In genomic region chr5:110839038-110839677, GRCm38 (mm10) we compare ENCODE assay signal across 8 mouse cellular contexts. TPM values are rescaled to one million over a fixed set of nuclear protein-coding genes. Genes with fewer than 3 reads are reported as not detected.
DNase-seq lines count a peak whose midpoint lies in the region; ATAC-seq and TF ChIP-seq lines count a peak whose summit lies in the region.

No protein-coding gene starts in this region.

- TF ChIP-seq CTCF in heart, adult 2 months (IDR thresholded peaks at IDR 0.05), result no peak

- no peaks in the 10 kb centered on the region for H3K27me3 ChIP-seq in heart, adult 2 months (ENCODE audit: control insufficient read depth, insufficient read depth, low read length)
- H3K27me3 ChIP-seq in forebrain, embryonic 15.5 days, result no peaks in the 10 kb centered on the region
- no peaks in the 10 kb centered on the region for H3K27me3 ChIP-seq in liver, embryonic 15.5 days

- no peaks in the 10 kb centered on the region for H3K79me2 ChIP-seq in heart, adult 2 months (replicated peaks; ENCODE audit: control insufficient read depth, insufficient read depth, low read length)

- H3K27ac ChIP-seq in heart, adult 2 months, result peak overlapping the region; percentile 88
- H3K27ac ChIP-seq in forebrain, embryonic 15.5 days (replicated peaks), result peak overlapping the region; percentile 77
- peak overlapping the region; percentile 98 for H3K27ac ChIP-seq in liver, embryonic 15.5 days (replicated peaks)

- intact Hi-C loops in heart, adult 2 months (cut with DNase I), result loop anchor here (2.0 kb wide), 1 partner anchor 140 kb away; no protein-coding TSS in a partner anchor

- DNase-seq in heart, adult 2 months, result no peak
- DNase-seq in heart, postnatal 4 days, result no peak
- DNase-seq in ES-CJ7 (ENCODE audit: low read depth, low spot score), result peak; percentile 25
- no peak for DNase-seq in right cerebral cortex, adult 2 months (ENCODE audit: low spot score in 2 of 2)
- DNase-seq in adrenal gland, postnatal 10 days, result no peak
- DNase-seq in adrenal gland, postnatal 36 days, result no peak

- WGBS in heart, adult 2 months, result 5% methylated on average over 28 of the region's 28 CpGs
- WGBS in forebrain, embryonic 15.5 days, result 7% methylated on average over 28 of the region's 28 CpGs
- WGBS in liver, embryonic 15.5 days (ENCODE audit: insufficient replicate concordance), result 1% methylated on average over 28 of the region's 28 CpGs

- no peaks in the 10 kb centered on the region for H3K36me3 ChIP-seq in heart, adult 2 months (ENCODE audit: control insufficient read depth, insufficient read depth, low read length)
- no peaks in the 10 kb centered on the region for H3K36me3 ChIP-seq in forebrain, embryonic 15.5 days
- peaks cover 40% of the 10 kb centered on the region for H3K36me3 ChIP-seq in liver, embryonic 15.5 days (replicated peaks)

- H3K4me3 ChIP-seq in heart, adult 2 months, result peak overlapping the region; percentile 64
- H3K4me3 ChIP-seq in forebrain, embryonic 15.5 days, result peak overlapping the region; percentile 87
- peak overlapping the region; percentile 81 for H3K4me3 ChIP-seq in liver, embryonic 15.5 days (replicated peaks)

- peak; percentile 77; the same call in 1 of the 2 replicates for ATAC-seq in forebrain, embryonic 15.5 days (replicated peaks)
- ATAC-seq in liver, embryonic 15.5 days (ENCODE audit: insufficient read depth), result peak; percentile 14; the same call in 1 of the 2 replicates

- no peaks in the 10 kb centered on the region for H3K9me3 ChIP-seq in forebrain, embryonic 15.5 days
- H3K9me3 ChIP-seq in liver, embryonic 15.5 days (replicated peaks), result no peaks in the 10 kb centered on the region

- TF ChIP-seq POLR2A in heart, adult 2 months (IDR thresholded peaks at IDR 0.05; ENCODE audit: insufficient read depth, low read depth, low read length), result no peak

- peak overlapping the region; percentile 75 for H3K4me2 ChIP-seq in forebrain, embryonic 15.5 days (replicated peaks)
- H3K4me2 ChIP-seq in liver, embryonic 15.5 days, result peak overlapping the region; percentile 71

- H3K9ac ChIP-seq in heart, adult 2 months (ENCODE audit: low read depth, low read length), result peak overlapping the region; percentile 69
- H3K9ac ChIP-seq in forebrain, embryonic 15.5 days (replicated peaks), result peak overlapping the region; percentile 77
- peak overlapping the region; percentile 87 for H3K9ac ChIP-seq in liver, embryonic 15.5 days

- peaks cover 1% of the 10 kb centered on the region for H3K4me1 ChIP-seq in heart, adult 2 months (ENCODE audit: control insufficient read depth, insufficient read depth, low read length)
- H3K4me1 ChIP-seq in forebrain, embryonic 15.5 days, result peaks cover 14% of the 10 kb centered on the region
- peaks cover 71% of the 10 kb centered on the region for H3K4me1 ChIP-seq in liver, embryonic 15.5 days (replicated peaks)

- TF ChIP-seq EP300 in heart, adult 2 months (IDR thresholded peaks at IDR 0.05; ENCODE audit: insufficient read depth, low read depth, low read length), result no peak

RNA-seq across cellular contexts. Expression of gene Hscb, which starts 0.4 kb away (rescaled TPM):
- total RNA-seq in heart, adult 2 months (2021), result 10 to 100 TPM; 18.5 to 18.7 TPM
- 14.8 and 17.7 TPM in 2 replicates for polyA plus RNA-seq in heart, adult 2 months (2012; rRNA removed)
- 10 to 100 TPM; 12.4 to 13.1 TPM for total RNA-seq in heart, postnatal 4 days (2021)
- polyA plus RNA-seq in forebrain, embryonic 15.5 days (2015; fragmentation: Nextera tagmentation; extraction: Ambion mirVana), result 11.2 and 11.9 TPM in 2 replicates
- polyA plus RNA-seq in liver, embryonic 15.5 days (2015; fragmentation: Nextera tagmentation; extraction: Ambion mirVana), result 51.9 and 60.4 TPM in 2 replicates
- 10 to 100 TPM; 21.2 to 27.7 TPM for total RNA-seq in adrenal gland, postnatal 10 days (2021)
- total RNA-seq in adrenal gland, postnatal 36 days (2021), result 10 to 100 TPM; 12.7 to 20.7 TPM

RNA-seq across cellular contexts. Expression of gene Chek2, which starts 0.6 kb away (rescaled TPM):
- total RNA-seq in heart, adult 2 months (2021), result 1 to 10 TPM; 2.6 to 3.1 TPM
- 3.4 and 5.5 TPM in 2 replicates for polyA plus RNA-seq in heart, adult 2 months (2012; rRNA removed)
- total RNA-seq in heart, postnatal 4 days (2021), result 1 to 10 TPM; 5.9 to 6.4 TPM
- polyA plus RNA-seq in forebrain, embryonic 15.5 days (2015; fragmentation: Nextera tagmentation; extraction: Ambion mirVana), result 13.1 and 14.3 TPM in 2 replicates
- polyA plus RNA-seq in liver, embryonic 15.5 days (2015; fragmentation: Nextera tagmentation; extraction: Ambion mirVana), result 36.6 and 37.2 TPM in 2 replicates
- 1 to 10 TPM; 6.8 to 7.8 TPM for total RNA-seq in adrenal gland, postnatal 10 days (2021)
- 1 to 10 TPM; 2.9 to 4.1 TPM for total RNA-seq in adrenal gland, postnatal 36 days (2021)

RNA-seq across cellular contexts. Expression of gene Ulk1, which starts 29.3 kb away (rescaled TPM):
- 10 to 100 TPM; 64.8 to 82.1 TPM for total RNA-seq in heart, adult 2 months (2021)
- 55.9 and 62.6 TPM in 2 replicates for polyA plus RNA-seq in heart, adult 2 months (2012; rRNA removed)
- total RNA-seq in heart, postnatal 4 days (2021), result 10 to 100 TPM; 49.8 to 51.1 TPM
- 45.0 and 46.6 TPM in 2 replicates for polyA plus RNA-seq in forebrain, embryonic 15.5 days (2015; fragmentation: Nextera tagmentation; extraction: Ambion mirVana)
- polyA plus RNA-seq in liver, embryonic 15.5 days (2015; fragmentation: Nextera tagmentation; extraction: Ambion mirVana), result 11.6 and 15.2 TPM in 2 replicates
- total RNA-seq in adrenal gland, postnatal 10 days (2021), result 10 to 100 TPM; 49.8 to 50.4 TPM
- total RNA-seq in adrenal gland, postnatal 36 days (2021), result 10 to 100 TPM; 42.5 to 47.1 TPM

RNA-seq across cellular contexts. Expression of gene Ttc28, which starts 40.4 kb away (rescaled TPM):
- total RNA-seq in heart, adult 2 months (2021), result 10 to 100 TPM; 12.3 to 15.0 TPM
- polyA plus RNA-seq in heart, adult 2 months (2012; rRNA removed), result 7.2 and 7.3 TPM in 2 replicates
- 10 to 100 TPM; 29.3 to 29.9 TPM for total RNA-seq in heart, postnatal 4 days (2021)
- 40.7 and 42.8 TPM in 2 replicates for polyA plus RNA-seq in forebrain, embryonic 15.5 days (2015; fragmentation: Nextera tagmentation; extraction: Ambion mirVana)
- 1.1 and 1.5 TPM in 2 replicates for polyA plus RNA-seq in liver, embryonic 15.5 days (2015; fragmentation: Nextera tagmentation; extraction: Ambion mirVana)
- 10 to 100 TPM; 25.0 to 29.1 TPM for total RNA-seq in adrenal gland, postnatal 10 days (2021)
- total RNA-seq in adrenal gland, postnatal 36 days (2021), result 10 to 100 TPM; 18.5 to 21.9 TPM

RNA-seq across cellular contexts. Expression of gene Pus1, which starts 58.7 kb away (rescaled TPM):
- 10 to 100 TPM; 19.1 to 21.3 TPM for total RNA-seq in heart, adult 2 months (2021)
- 15.8 and 16.2 TPM in 2 replicates for polyA plus RNA-seq in heart, adult 2 months (2012; rRNA removed)
- 10 to 100 TPM; 23.4 to 25.6 TPM for total RNA-seq in heart, postnatal 4 days (2021)
- polyA plus RNA-seq in forebrain, embryonic 15.5 days (2015; fragmentation: Nextera tagmentation; extraction: Ambion mirVana), result 23.6 and 25.7 TPM in 2 replicates
- 28.9 and 33.2 TPM in 2 replicates for polyA plus RNA-seq in liver, embryonic 15.5 days (2015; fragmentation: Nextera tagmentation; extraction: Ambion mirVana)
- total RNA-seq in adrenal gland, postnatal 10 days (2021), result 10 to 100 TPM; 34.6 to 36.9 TPM
- 10 to 100 TPM; 55.4 to 55.5 TPM for total RNA-seq in adrenal gland, postnatal 36 days (2021)
